Mouse (Mus musculus): ENCODE data around the gene Ccdc167. TPM values are rescaled to one million over a fixed set of nuclear protein-coding genes. Genes with fewer than 3 reads are reported as not detected.

Ccdc167 gene
- polyA plus RNA-seq (2014; fragmentation: Nextera tagmentation; extraction: Ambion mirVana) = 13.5 and 13.6 TPM in 2 replicates

GRCm38 (mm10) chr17:29716732-29717445 lies at the start of gene Ccdc167:
Gene Ccdc167, minus strand, starts transcription at chr17:29717044.
- H3K4me3 ChIP-seq (replicated peaks; ENCODE audit: low read length) = peak within 1 kb of the TSS; percentile 40

DNA sequence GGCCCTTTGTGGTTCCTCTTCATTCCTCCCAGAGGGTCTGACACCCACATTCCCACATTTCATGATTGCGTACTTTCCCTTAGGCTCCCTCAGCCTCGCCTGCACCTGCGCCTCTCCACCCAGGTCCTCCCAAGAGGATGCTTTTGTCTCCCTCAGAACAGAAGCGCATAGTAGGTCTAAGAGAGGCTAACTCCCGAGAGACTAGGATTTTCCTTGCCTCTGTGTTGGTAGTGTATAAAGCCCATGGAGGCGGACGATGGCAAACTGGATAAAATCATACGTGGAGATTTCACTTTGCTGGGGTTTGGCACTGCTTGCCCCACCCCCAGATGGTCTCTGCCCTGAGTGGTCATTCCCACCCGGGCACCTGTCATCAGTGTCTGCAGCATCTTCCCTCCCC lies 48.5 kb upstream of the Ccdc167 start:
- H3K9ac ChIP-seq = no peak overlapping the region
- H3K4me1 ChIP-seq (replicated peaks; ENCODE audit: control insufficient read depth, insufficient read depth, low read length) = no peaks in the 10 kb centered on the region; the same call in 1 of the 2 replicates
- no peaks in the 10 kb centered on the region for H3K9me3 ChIP-seq (ENCODE audit: control insufficient read depth, low read length)
- H3K36me3 ChIP-seq (replicated peaks; ENCODE audit: control insufficient read depth, insufficient read depth) = no peaks in the 10 kb centered on the region
- WGBS = 89% methylated on average over 9 of the region's 9 CpGs
- no peak overlapping the region for H3K4me3 ChIP-seq (replicated peaks; ENCODE audit: low read length)
- H3K27me3 ChIP-seq (ENCODE audit: control insufficient read depth, insufficient read depth, low read length) = no peaks in the 10 kb centered on the region
- ATAC-seq (ENCODE audit: low FRiP score) (no peak), DNase-seq (ENCODE audit: low spot score) (no peak)
- H3K27ac ChIP-seq = no peak overlapping the region
- no peak overlapping the region for H3K4me2 ChIP-seq (replicated peaks)

More at GRCm38 (mm10) chr17:29716732-29717445, at the start of gene Ccdc167:
- ATAC-seq (ENCODE audit: low FRiP score) (peak; percentile 97), DNase-seq (ENCODE audit: low spot score) (peak; percentile 98)
- no peaks in the 10 kb centered on the region for H3K36me3 ChIP-seq (replicated peaks; ENCODE audit: control insufficient read depth, insufficient read depth)
- peaks cover 22% of the 10 kb centered on the region for H3K4me1 ChIP-seq (replicated peaks; ENCODE audit: control insufficient read depth, insufficient read depth, low read length)
- 5% methylated on average over 41 of the region's 41 CpGs for WGBS
- no peaks in the 10 kb centered on the region for H3K27me3 ChIP-seq (ENCODE audit: control insufficient read depth, insufficient read depth, low read length)
- H3K27ac ChIP-seq = peak within 1 kb of the TSS; percentile 23; the same call in 1 of the 2 replicates
- H3K4me2 ChIP-seq (replicated peaks) = peak within 1 kb of the TSS; percentile 69
- H3K9ac ChIP-seq = peak within 1 kb of the TSS; percentile 63
- H3K9me3 ChIP-seq (ENCODE audit: control insufficient read depth, low read length) = no peaks in the 10 kb centered on the region

GRCm38 (mm10) chr17:29762551-29762950 lies 45.7 kb upstream of the Ccdc167 start:
- 72% methylated on average over 8 of the region's 8 CpGs for WGBS
- H3K4me3 ChIP-seq (replicated peaks; ENCODE audit: low read length) = no peak overlapping the region
- DNase-seq (ENCODE audit: low spot score) (peak; percentile 45), ATAC-seq (ENCODE audit: low FRiP score) (no peak)
- H3K4me2 ChIP-seq (replicated peaks) = no peak overlapping the region
- H3K27ac ChIP-seq = no peak overlapping the region
- H3K9ac ChIP-seq = no peak overlapping the region
- H3K27me3 ChIP-seq (ENCODE audit: control insufficient read depth, insufficient read depth, low read length) = no peaks in the 10 kb centered on the region
- no peaks in the 10 kb centered on the region; the same call in 1 of the 2 replicates for H3K4me1 ChIP-seq (replicated peaks; ENCODE audit: control insufficient read depth, insufficient read depth, low read length)
- no peaks in the 10 kb centered on the region for H3K36me3 ChIP-seq (replicated peaks; ENCODE audit: control insufficient read depth, insufficient read depth)
- no peaks in the 10 kb centered on the region for H3K9me3 ChIP-seq (ENCODE audit: control insufficient read depth, low read length)

DNA sequence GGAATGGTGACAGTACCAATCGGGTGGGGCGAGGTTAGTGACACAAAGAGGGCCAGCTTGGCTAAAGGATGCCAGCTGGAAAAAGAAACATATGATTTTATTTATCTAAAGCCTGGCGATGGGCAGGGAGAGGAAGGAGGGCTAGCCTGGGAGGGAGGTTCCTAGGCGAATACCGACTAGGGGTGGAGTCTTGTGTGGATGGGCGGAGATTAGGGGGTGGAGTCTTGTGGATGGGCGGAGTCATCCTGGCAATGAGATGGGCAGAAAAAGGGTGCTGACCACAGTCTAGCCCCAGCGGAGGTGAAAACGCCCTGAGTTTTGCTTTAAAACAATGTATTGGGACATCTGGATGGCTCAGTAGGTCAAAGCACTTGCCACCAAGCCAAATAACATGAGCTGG lies 45.1 kb upstream of the Ccdc167 start:
- H3K9me3 ChIP-seq (ENCODE audit: control insufficient read depth, low read length) = no peaks in the 10 kb centered on the region
- H3K4me1 ChIP-seq (replicated peaks; ENCODE audit: control insufficient read depth, insufficient read depth, low read length) = no peaks in the 10 kb centered on the region; the same call in 1 of the 2 replicates
- ATAC-seq (ENCODE audit: low FRiP score) (no peak), DNase-seq (ENCODE audit: low spot score) (no peak)
- H3K4me3 ChIP-seq (replicated peaks; ENCODE audit: low read length) = no peak overlapping the region
- H3K27me3 ChIP-seq (ENCODE audit: control insufficient read depth, insufficient read depth, low read length) = no peaks in the 10 kb centered on the region
- no peaks in the 10 kb centered on the region for H3K36me3 ChIP-seq (replicated peaks; ENCODE audit: control insufficient read depth, insufficient read depth)
- WGBS = 81% methylated on average over 9 of the region's 9 CpGs
- H3K9ac ChIP-seq = no peak overlapping the region
- H3K4me2 ChIP-seq (replicated peaks) = no peak overlapping the region
- H3K27ac ChIP-seq = no peak overlapping the region

GRCm38 (mm10) chr17:29760404-29761375 lies 43.8 kb upstream of the Ccdc167 start:
- no peaks in the 10 kb centered on the region for H3K36me3 ChIP-seq (replicated peaks; ENCODE audit: control insufficient read depth, insufficient read depth)
- H3K9me3 ChIP-seq (ENCODE audit: control insufficient read depth, low read length) = no peaks in the 10 kb centered on the region
- H3K4me3 ChIP-seq (replicated peaks; ENCODE audit: low read length) = no peak overlapping the region
- WGBS = 82% methylated on average over 20 of the region's 21 CpGs
- H3K4me2 ChIP-seq (replicated peaks) = no peak overlapping the region
- no peaks in the 10 kb centered on the region; the same call in 1 of the 2 replicates for H3K4me1 ChIP-seq (replicated peaks; ENCODE audit: control insufficient read depth, insufficient read depth, low read length)
- H3K27ac ChIP-seq = no peak overlapping the region
- no peaks in the 10 kb centered on the region for H3K27me3 ChIP-seq (ENCODE audit: control insufficient read depth, insufficient read depth, low read length)
- no peak for ATAC-seq (ENCODE audit: low FRiP score)
- no peak for DNase-seq (ENCODE audit: low spot score)
- no peak overlapping the region for H3K9ac ChIP-seq

DNA sequence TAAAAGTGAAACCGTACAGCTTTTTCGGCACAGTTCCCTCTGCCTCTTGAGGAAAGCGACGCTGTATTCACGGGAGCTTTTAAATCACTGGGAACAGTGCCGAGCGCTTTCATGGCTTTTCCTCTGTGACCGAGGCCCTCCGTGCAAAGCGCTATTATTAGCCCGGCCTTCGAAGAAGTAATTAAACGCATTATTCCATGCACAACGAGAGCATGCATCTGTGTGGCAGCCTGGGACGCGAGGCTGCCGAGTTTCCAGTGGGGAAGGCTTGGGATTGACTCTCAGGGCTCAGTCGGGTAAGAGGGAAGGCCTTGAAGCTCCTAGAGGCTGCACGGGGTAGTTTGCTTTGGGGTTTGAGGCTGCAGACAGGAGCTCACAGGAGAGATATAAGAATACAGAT lies 43.1 kb upstream of the Ccdc167 start:
- ATAC-seq (ENCODE audit: low FRiP score) = no peak
- Histone ChIP-seq H3K4me2 (replicated peaks) (no peak overlapping the region), H3K9ac (no peak overlapping the region), H3K4me1 (replicated peaks; ENCODE audit: control insufficient read depth, insufficient read depth, low read length) (no peaks in the 10 kb centered on the region; the same call in 1 of the 2 replicates), H3K9me3 (ENCODE audit: control insufficient read depth, low read length) (no peaks in the 10 kb centered on the region), H3K27ac (0 out of 2 replicates have a peak overlapping the region, but pooled peaks have one; percentile 21), H3K36me3 (replicated peaks; ENCODE audit: control insufficient read depth, insufficient read depth) (no peaks in the 10 kb centered on the region), H3K27me3 (ENCODE audit: control insufficient read depth, insufficient read depth, low read length) (no peaks in the 10 kb centered on the region), H3K4me3 (replicated peaks; ENCODE audit: low read length) (no peak overlapping the region)
- no peak for DNase-seq (ENCODE audit: low spot score)
- WGBS = 61% methylated on average over 19 of the region's 19 CpGs

DNA sequence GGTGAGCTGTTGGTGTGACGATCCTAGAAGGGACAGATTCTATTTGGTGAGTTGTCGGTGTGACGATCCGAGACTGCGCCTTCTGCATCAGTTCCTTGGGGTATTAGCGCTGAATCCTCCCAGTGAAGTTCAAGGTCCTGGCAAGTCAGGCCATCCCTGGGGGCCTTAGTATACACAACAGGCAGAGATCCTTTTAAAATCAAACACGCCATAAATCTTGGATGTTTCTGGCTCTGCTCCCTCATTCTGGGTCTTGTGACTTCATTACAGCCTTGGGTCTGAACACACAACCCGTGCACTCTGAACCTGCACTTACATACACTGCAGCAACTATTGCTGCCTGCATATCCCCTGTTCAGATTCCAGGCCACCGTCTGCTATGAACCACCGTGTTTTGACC lies 39.5 kb upstream of the Ccdc167 start:
- no peaks in the 10 kb centered on the region; the same call in 1 of the 2 replicates for H3K4me1 ChIP-seq (replicated peaks; ENCODE audit: control insufficient read depth, insufficient read depth, low read length)
- WGBS = 75% methylated on average over 10 of the region's 10 CpGs

DNA sequence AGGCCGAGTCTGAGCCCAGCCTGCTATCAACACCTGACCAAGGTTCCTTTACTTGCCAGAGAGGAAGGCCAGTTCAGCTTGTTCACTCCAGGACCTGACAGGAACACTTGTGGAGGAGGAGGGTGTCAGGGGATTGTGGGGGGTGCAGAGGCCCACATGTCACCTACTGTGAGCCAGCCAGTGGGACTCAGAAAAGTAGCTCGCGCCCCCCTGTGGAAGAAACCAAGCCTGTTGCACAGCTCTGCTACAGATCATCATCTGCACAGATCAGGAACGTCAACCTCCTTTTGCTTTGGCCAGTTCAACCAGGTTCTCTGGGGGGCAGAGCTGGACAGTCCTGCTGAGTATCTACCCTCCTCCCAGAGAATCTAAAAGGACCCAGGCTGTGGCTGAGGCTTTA lies 37.7 kb upstream of the Ccdc167 start:
- H3K4me3 ChIP-seq (replicated peaks; ENCODE audit: low read length) = no peak overlapping the region
- no peak overlapping the region for H3K4me2 ChIP-seq (replicated peaks)
- WGBS = 52% methylated on average over 4 of the region's 4 CpGs
- DNase-seq (ENCODE audit: low spot score) (no peak), ATAC-seq (ENCODE audit: low FRiP score) (no peak)
- H3K9ac ChIP-seq = no peak overlapping the region
- H3K27me3 ChIP-seq (ENCODE audit: control insufficient read depth, insufficient read depth, low read length) = no peaks in the 10 kb centered on the region
- H3K9me3 ChIP-seq (ENCODE audit: control insufficient read depth, low read length) = no peaks in the 10 kb centered on the region
- no peaks in the 10 kb centered on the region for H3K36me3 ChIP-seq (replicated peaks; ENCODE audit: control insufficient read depth, insufficient read depth)
- no peak overlapping the region for H3K27ac ChIP-seq
- peaks cover 5% of the 10 kb centered on the region; the same call in 1 of the 2 replicates for H3K4me1 ChIP-seq (replicated peaks; ENCODE audit: control insufficient read depth, insufficient read depth, low read length)

More for the DNA sequence above, 39.5 kb upstream of the Ccdc167 start:
- DNase-seq (ENCODE audit: low spot score) (no peak), ATAC-seq (ENCODE audit: low FRiP score) (no peak)
- H3K4me3 ChIP-seq (replicated peaks; ENCODE audit: low read length) = no peak overlapping the region
- H3K9ac ChIP-seq = no peak overlapping the region
- H3K4me2 ChIP-seq (replicated peaks) = no peak overlapping the region
- H3K36me3 ChIP-seq (replicated peaks; ENCODE audit: control insufficient read depth, insufficient read depth) = no peaks in the 10 kb centered on the region
- no peaks in the 10 kb centered on the region for H3K27me3 ChIP-seq (ENCODE audit: control insufficient read depth, insufficient read depth, low read length)
- no peak overlapping the region for H3K27ac ChIP-seq
- no peaks in the 10 kb centered on the region for H3K9me3 ChIP-seq (ENCODE audit: control insufficient read depth, low read length)

DNA sequence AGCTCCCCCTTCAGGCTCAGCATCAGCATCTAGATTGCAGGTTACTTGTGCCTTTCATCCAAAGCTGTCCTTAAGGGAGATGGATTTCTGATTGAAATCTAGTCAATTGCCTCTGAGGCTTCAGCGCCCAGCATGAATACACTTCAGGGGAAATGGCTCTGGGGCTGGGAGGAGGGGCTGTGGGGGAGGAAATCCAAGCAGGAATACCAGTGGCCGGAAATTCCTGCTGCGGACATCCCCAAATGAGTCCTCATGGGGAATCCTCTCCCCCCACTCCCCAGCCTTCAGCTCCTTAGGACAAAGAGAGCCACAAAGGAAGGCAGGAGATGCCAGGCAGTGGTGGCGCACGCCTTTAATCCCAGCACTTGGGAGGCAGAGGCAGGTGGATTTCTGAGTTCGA lies 30.6 kb upstream of the Ccdc167 start:
- 52% methylated on average over 6 of the region's 6 CpGs for WGBS
- H3K4me3 ChIP-seq (replicated peaks; ENCODE audit: low read length) = no peak overlapping the region
- no peak for ATAC-seq (ENCODE audit: low FRiP score)
- H3K27ac ChIP-seq = no peak overlapping the region
- no peaks in the 10 kb centered on the region for H3K36me3 ChIP-seq (replicated peaks; ENCODE audit: control insufficient read depth, insufficient read depth)
- no peaks in the 10 kb centered on the region for H3K27me3 ChIP-seq (ENCODE audit: control insufficient read depth, insufficient read depth, low read length)
- H3K9me3 ChIP-seq (ENCODE audit: control insufficient read depth, low read length) = no peaks in the 10 kb centered on the region
- H3K9ac ChIP-seq = no peak overlapping the region
- H3K4me2 ChIP-seq (replicated peaks) = no peak overlapping the region
- H3K4me1 ChIP-seq (replicated peaks; ENCODE audit: control insufficient read depth, insufficient read depth, low read length) = peaks cover 17% of the 10 kb centered on the region
- no peak for DNase-seq (ENCODE audit: low spot score)
